Mouse (Mus musculus) mammary gland, adult 2 months (tissue): ENCODE results near the gene Plxnb1. TPM values are rescaled to one million over a fixed set of nuclear protein-coding genes. Genes with fewer than 3 reads are reported as not detected.

Source experiments
- polyA plus RNA-seq: library from polyadenylated mRNA; depleted of rRNA; stranded (reverse); fragments of >200 nt; gene quantifications from 2 replicates; pipeline ENCODE4 v1.2.3, GENCODE M21; 2012; ENCODE audit warnings: low replicate concordance; rRNA removed

Gene Plxnb1
- 8.5 and 10.8 TPM in 2 replicates for polyA plus RNA-seq

GRCm38 (mm10) chr9:109095137-109095982 is at the start of gene Plxnb1:
Gene Plxnb1, plus strand, starts transcription at chr9:109095389.

DNA sequence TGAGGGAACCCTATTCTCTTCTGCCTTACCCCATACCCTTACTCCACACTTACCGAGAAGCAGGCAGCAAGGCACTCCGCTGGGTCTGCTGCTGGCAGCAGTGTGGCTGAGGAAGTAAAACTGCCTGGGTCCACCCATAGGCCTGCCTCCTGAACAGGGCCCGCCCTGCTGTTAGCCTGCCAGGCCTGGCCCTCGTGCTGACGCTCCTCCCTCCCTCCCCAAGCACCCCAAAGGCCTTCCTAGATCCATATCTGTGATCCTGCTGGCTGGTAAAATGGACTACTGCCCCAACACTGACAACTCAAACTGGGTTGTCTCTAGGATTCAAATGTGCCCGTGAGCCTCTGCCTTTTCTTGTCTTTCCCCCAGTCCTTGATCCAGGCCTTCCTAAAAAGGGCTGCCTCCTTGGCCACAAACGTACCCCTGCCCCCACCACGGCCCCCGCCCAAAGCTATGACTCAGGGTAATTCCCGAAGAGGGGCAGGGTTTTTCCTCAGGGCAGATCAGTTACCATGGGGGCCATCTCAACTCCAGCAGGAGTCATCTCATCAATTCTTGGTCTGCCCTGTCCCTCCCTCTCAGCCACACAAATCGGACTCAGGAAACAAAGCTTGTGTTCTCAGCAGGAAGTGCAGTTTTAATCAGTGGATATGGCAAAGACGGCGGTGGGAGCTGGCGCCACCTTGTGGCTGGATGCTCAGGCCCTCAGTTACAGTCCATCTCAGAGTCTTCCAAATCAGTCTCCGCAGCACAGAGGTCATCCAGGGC is 35.9 kb upstream of the Plxnb1 start, which contains the start of gene Trex1:
Gene Trex1 (minus strand): TSS at position 599 of the 768 bp plus-strand sequence.

DNA sequence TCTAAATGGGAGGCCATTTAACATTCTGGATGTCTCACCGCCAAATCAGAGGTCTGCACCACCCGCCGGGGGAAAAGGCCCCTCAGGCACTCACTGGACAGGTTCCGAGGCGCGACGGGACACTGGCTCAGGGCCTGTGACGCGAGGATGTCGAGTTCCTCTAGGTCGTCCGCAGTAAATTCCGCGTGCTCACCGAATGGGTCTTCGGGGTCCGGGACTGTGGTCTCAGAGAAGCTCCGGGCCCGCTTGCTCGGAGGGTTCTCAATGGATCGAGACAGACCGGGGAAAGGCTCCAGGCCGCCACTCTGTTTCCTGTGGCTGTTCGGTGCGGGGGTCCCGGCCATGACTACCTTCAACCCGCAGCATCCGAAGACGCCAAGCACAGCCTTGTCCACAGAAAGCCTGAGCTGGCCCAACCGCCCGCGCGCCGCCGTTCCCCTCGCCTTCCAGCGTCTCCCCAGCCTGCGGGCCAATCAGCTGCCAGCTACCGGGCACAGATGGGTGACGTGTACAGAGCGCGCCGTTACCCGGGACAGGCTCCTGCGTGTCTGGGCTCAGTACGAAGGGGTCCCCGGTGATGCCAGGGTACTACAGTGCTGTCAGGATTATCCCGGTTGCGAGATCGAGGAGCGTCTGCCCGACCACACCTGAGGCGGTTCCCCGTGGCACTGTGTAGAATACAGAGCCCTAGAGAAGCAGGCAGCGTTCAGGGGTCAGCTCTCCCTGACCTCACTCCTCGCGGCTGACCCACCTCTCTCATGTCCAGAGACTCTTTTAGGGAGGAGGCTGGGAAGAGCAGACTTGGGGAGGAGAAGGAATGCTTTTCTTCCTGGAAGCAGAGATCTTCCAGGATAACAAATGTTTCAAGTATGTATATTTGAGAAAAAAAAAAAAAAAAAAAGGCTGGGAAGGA is 21.3 kb upstream of the Plxnb1 start, which contains the start of gene Atrip:
Gene Atrip (minus strand): TSS at position 464 of the 913 bp plus-strand sequence.

DNA sequence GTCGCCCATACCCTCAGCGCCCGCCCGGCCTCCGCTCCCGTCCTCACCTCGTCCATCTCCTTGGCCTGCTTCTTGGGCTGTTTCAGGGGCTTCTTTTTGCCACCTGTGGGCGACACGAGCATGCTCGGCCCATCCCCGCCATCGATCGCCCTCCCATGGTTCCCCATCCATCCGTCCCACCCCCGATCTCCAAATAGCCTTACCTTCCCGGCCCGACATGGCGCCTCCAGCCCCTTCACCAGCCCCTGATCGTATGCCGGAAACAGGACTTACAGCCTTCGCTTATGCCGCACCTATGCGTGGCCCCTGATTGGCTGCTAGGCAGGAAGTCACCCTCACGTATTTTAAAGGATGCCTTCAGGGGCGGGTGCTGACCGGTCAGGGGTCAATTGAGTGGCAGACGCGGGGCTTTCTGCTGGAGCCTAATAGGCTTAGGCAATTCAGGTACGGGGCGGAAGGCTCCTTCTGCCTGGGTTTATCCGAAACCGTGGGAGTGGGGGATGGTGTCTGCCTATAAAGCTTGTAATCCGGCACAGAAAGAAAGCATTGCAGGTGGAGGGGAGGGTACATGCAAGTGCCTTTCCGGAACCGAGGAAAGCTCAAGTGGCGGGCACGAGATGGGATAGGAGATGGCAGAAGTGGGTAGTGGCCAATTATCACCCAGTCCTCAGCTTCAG is 12.9 kb upstream of the Plxnb1 start, which contains the start of the genes Ccdc51 and Tma7:
Gene Ccdc51 (plus strand): TSS at position 370 of the 677 bp plus-strand sequence.
Gene Tma7 (minus strand): TSS at position 464 of the 677 bp plus-strand sequence.

DNA sequence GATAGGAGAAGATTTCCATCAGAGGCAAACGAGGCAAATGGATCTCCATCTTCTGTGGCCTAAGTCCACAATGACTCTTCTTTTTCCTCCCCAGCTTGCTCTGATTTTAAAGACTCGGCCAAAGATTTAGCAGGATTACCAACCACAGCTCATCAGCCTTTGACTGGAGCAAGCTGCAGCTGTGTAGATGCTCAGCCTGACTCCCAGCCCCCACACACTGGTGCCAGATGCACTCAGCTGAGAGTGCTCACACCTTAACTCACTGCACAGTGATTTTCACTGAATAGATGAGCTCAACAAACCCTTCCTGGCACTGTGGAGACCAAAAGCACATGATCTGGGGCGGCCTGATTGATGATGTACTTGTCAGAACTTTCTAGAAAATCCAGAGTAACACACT is 66.8 kb downstream of the Plxnb1 start, which contains the start of gene Fbxw21:
Gene Fbxw21 (minus strand): TSS at position 101 of the 400 bp plus-strand sequence.

Other genes with a start within 250 kb of the Plxnb1 start
- gene Slc26a6, start 242.1 kb upstream of the Plxnb1 start, polyA plus RNA-seq = 26.7 and 33.5 TPM in 2 replicates
- gene Tmem89, start 180.8 kb upstream of the Plxnb1 start, polyA plus RNA-seq = 0.22 TPM in 1 of 2 replicates, not detected in the other
- 712 and 1,110 TPM in 2 replicates for gene Uqcrc1, start 158.8 kb upstream of the Plxnb1 start, polyA plus RNA-seq
- 14.3 and 26.9 TPM in 2 replicates for gene Col7a1, start 141.8 kb upstream of the Plxnb1 start, polyA plus RNA-seq
- 1.1 and 4.3 TPM in 2 replicates for gene Ucn2, start 109.4 kb upstream of the Plxnb1 start, polyA plus RNA-seq
- 23.3 and 30.5 TPM in 2 replicates for gene Pfkfb4, start 103.6 kb upstream of the Plxnb1 start, polyA plus RNA-seq
- 1,951 and 3,448 TPM in 2 replicates for gene Shisa5, start 56.8 kb upstream of the Plxnb1 start, polyA plus RNA-seq
- 177 and 211 TPM in 2 replicates for gene Trex1, start 35.7 kb upstream of the Plxnb1 start, polyA plus RNA-seq
- 22.4 and 28.7 TPM in 2 replicates for gene Atrip, start 21.3 kb upstream of the Plxnb1 start, polyA plus RNA-seq
- 5.1 and 6.6 TPM in 2 replicates for gene Ccdc51, start 12.9 kb upstream of the Plxnb1 start, polyA plus RNA-seq
- gene Tma7, start 12.8 kb upstream of the Plxnb1 start, polyA plus RNA-seq = 40.4 and 49.2 TPM in 2 replicates
- gene Fbxw21, start 66.7 kb downstream of the Plxnb1 start, polyA plus RNA-seq = not detected in 2 replicates
- 0.16 TPM in 1 of 2 replicates, not detected in the other for gene Fbxw13, start 100.6 kb downstream of the Plxnb1 start, polyA plus RNA-seq
- not detected in 2 replicates for gene Fbxw20, start 139.4 kb downstream of the Plxnb1 start, polyA plus RNA-seq
- gene Fbxw14, start 192.3 kb downstream of the Plxnb1 start, polyA plus RNA-seq = not detected in 2 replicates
- not detected in 2 replicates for gene Fbxw28, start 244.3 kb downstream of the Plxnb1 start, polyA plus RNA-seq